ENCODE assay signal across 9 mouse cellular contexts in the genomic region with DNA sequence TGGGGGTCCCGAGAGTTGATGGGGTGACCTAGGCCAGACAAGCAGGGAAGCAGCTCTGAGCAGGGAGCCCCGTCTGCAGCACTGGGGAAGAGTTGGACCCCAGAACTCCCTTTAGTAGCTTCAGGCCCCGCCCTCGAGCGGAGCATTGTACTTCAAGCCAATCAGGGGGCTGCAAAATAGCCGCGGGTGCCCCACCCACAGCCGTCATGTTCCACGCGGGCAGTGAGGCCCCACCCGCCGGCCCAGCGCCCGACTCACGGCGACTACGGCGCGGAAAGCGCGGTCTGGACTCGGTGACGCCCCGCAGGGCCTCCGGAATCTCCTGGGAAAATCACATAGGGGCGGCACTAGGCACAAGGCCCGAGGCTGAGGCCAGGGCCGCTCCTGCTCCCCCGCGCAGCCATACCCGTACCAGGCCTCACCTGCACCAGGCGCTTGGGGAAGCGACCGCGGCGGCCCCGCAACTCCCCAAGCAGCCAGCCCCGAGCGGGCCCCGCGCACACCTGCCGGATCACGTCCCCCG. TPM values are rescaled to one million over a fixed set of nuclear protein-coding genes. Genes with fewer than 3 reads are reported as not detected.
DNase-seq lines count a peak whose midpoint lies in the region; ATAC-seq and TF ChIP-seq lines count a peak whose summit lies in the region.
"Had no signal": no experiment of that assay in that cellular context is flagged by ENCODE, and none has a peak within 500 bp of the region (broad histone marks: within the 10 kb centered on the region; RNA-seq: fewer than 3 reads in every experiment).

No protein-coding gene starts in this region.

- intact Hi-C loops in heart, postnatal 10 days (cut with DNase I): no loop called here

- no peak for TF ChIP-seq CTCF in ES-Bruce4 (IDR thresholded peaks at IDR 0.05; ENCODE audit: low read depth, low read length)

- TF ChIP-seq EP300 in ES-Bruce4 (IDR thresholded peaks at IDR 0.05; ENCODE audit: insufficient read depth, low read depth, low read length): 0 out of 2 replicates have a peak, but pooled peaks have one; percentile 12

- DNase-seq in cerebellum, adult 11-12 months: peak; percentile 81
- DNase-seq in forebrain, embryonic 14.5 days (ENCODE audit: low spot score): peak; percentile 86
- peak; percentile 94 for DNase-seq in heart, postnatal 10 days
- peak; percentile 93 to 96 for DNase-seq in kidney, postnatal 4 days
- peak; percentile 77 for DNase-seq in neural tube, embryonic 11.5 days (ENCODE audit: low spot score)

- no peaks in the 10 kb centered on the region for H3K27me3 ChIP-seq in ES-Bruce4 (ENCODE audit: control insufficient read depth, insufficient read depth, low read length, poor library complexity, severe bottlenecking)
- no peaks in the 10 kb centered on the region for H3K27me3 ChIP-seq in forebrain, embryonic 14.5 days (replicated peaks; ENCODE audit: control insufficient read depth, insufficient read depth, low read length)
- H3K27me3 ChIP-seq in liver, embryonic 15.5 days: no peaks in the 10 kb centered on the region; the same call in 1 of the 2 replicates
- H3K27me3 ChIP-seq in neural tube, embryonic 11.5 days (ENCODE audit: control insufficient read depth, insufficient read depth, low read length): no peaks in the 10 kb centered on the region
- no peaks in the 10 kb centered on the region for H3K27me3 ChIP-seq in stomach, embryonic 16.5 days (ENCODE audit: control insufficient read depth, insufficient read depth, low read length)
- H3K27me3 ChIP-seq: Patski had no signal

- WGBS in forebrain, embryonic 14.5 days: under 1% methylated on average over 44 of the region's 44 CpGs
- WGBS in liver, embryonic 15.5 days (ENCODE audit: insufficient replicate concordance): 1% methylated on average over 44 of the region's 44 CpGs
- WGBS in neural tube, embryonic 11.5 days: under 1% methylated on average over 42 of the region's 44 CpGs
- under 1% methylated on average over 44 of the region's 44 CpGs for WGBS in stomach, embryonic 16.5 days

- peak; percentile 95 for ATAC-seq in forebrain, embryonic 14.5 days
- peak; percentile 80 for ATAC-seq in liver, embryonic 15.5 days (ENCODE audit: insufficient read depth)
- ATAC-seq in neural tube, embryonic 11.5 days (ENCODE audit: insufficient read depth, low FRiP score, low TSS enrichment): peak; percentile 70
- peak; percentile 93 for ATAC-seq in stomach, embryonic 16.5 days (ENCODE audit: insufficient read depth, low FRiP score)
- ATAC-seq: Patski had no signal

- peaks cover 8% of the 10 kb centered on the region for H3K36me3 ChIP-seq in ES-Bruce4 (ENCODE audit: control insufficient read depth, insufficient read depth, low read length, poor library complexity, severe bottlenecking)
- H3K36me3 ChIP-seq in forebrain, embryonic 14.5 days (ENCODE audit: control insufficient read depth, insufficient read depth, low read length): peaks cover 22% of the 10 kb centered on the region
- H3K36me3 ChIP-seq in liver, embryonic 15.5 days (replicated peaks): peaks cover 32% of the 10 kb centered on the region
- peaks cover 10% of the 10 kb centered on the region for H3K36me3 ChIP-seq in neural tube, embryonic 11.5 days (ENCODE audit: control insufficient read depth, insufficient read depth, low read length)
- H3K36me3 ChIP-seq in stomach, embryonic 16.5 days (ENCODE audit: control insufficient read depth, insufficient read depth, low read length): no peaks in the 10 kb centered on the region

- TF ChIP-seq POLR2A in ES-Bruce4 (IDR thresholded peaks at IDR 0.05; ENCODE audit: insufficient read depth, low read length): no peak

- H3K9ac ChIP-seq in ES-Bruce4 (ENCODE audit: low read depth, poor library complexity, severe bottlenecking): peak overlapping the region; percentile 57
- H3K9ac ChIP-seq in forebrain, embryonic 14.5 days (ENCODE audit: low read length): peak overlapping the region; percentile 82
- H3K9ac ChIP-seq in liver, embryonic 15.5 days: peak overlapping the region; percentile 71
- H3K9ac ChIP-seq in neural tube, embryonic 11.5 days (ENCODE audit: low read length): peak overlapping the region; percentile 72
- H3K9ac ChIP-seq in stomach, embryonic 16.5 days (ENCODE audit: low read length): peak overlapping the region; percentile 82

- H3K4me1 ChIP-seq in ES-Bruce4 (ENCODE audit: control insufficient read depth, insufficient read depth, low read length): peaks cover 2% of the 10 kb centered on the region
- H3K4me1 ChIP-seq in forebrain, embryonic 14.5 days (ENCODE audit: control insufficient read depth, insufficient read depth, low read length): peaks cover 6% of the 10 kb centered on the region
- H3K4me1 ChIP-seq in liver, embryonic 15.5 days (replicated peaks): peaks cover 31% of the 10 kb centered on the region
- peaks cover 11% of the 10 kb centered on the region; the same call in 1 of the 2 replicates for H3K4me1 ChIP-seq in neural tube, embryonic 11.5 days (ENCODE audit: control insufficient read depth, insufficient read depth, low read length)
- peaks cover 10% of the 10 kb centered on the region for H3K4me1 ChIP-seq in stomach, embryonic 16.5 days (ENCODE audit: control insufficient read depth, insufficient read depth, low read length)

- H3K27ac ChIP-seq in ES-Bruce4 (ENCODE audit: insufficient read depth, low read length): peak overlapping the region; percentile 18; the same call in 1 of the 2 replicates
- H3K27ac ChIP-seq in forebrain, embryonic 14.5 days (ENCODE audit: low read depth, low read length): no peak overlapping the region
- peak overlapping the region; percentile 70 for H3K27ac ChIP-seq in liver, embryonic 15.5 days (replicated peaks)
- no peak overlapping the region for H3K27ac ChIP-seq in neural tube, embryonic 11.5 days (ENCODE audit: low read depth, low read length)
- peak overlapping the region; percentile 94 for H3K27ac ChIP-seq in stomach, embryonic 16.5 days (ENCODE audit: low read length)

- H3K4me2 ChIP-seq in forebrain, embryonic 14.5 days (ENCODE audit: low read length): peak overlapping the region; percentile 98
- peak overlapping the region; percentile 96 for H3K4me2 ChIP-seq in liver, embryonic 15.5 days
- H3K4me2 ChIP-seq in neural tube, embryonic 11.5 days (ENCODE audit: low read depth): peak overlapping the region; percentile 95
- H3K4me2 ChIP-seq in stomach, embryonic 16.5 days (ENCODE audit: low read depth, low read length): peak overlapping the region; percentile 91

- peak overlapping the region; percentile 64 for H3K4me3 ChIP-seq in ES-Bruce4 (ENCODE audit: low read depth, low read length)
- H3K4me3 ChIP-seq in forebrain, embryonic 14.5 days (ENCODE audit: low read depth, low read length): peak overlapping the region; percentile 47
- H3K4me3 ChIP-seq in liver, embryonic 15.5 days (replicated peaks): peak overlapping the region; percentile 62
- peak overlapping the region; percentile 50 for H3K4me3 ChIP-seq in neural tube, embryonic 11.5 days (ENCODE audit: low read depth, low read length)
- H3K4me3 ChIP-seq in stomach, embryonic 16.5 days (replicated peaks; ENCODE audit: low read length): peak overlapping the region; percentile 54

- H3K9me3 ChIP-seq in ES-Bruce4 (replicated peaks; ENCODE audit: control insufficient read depth, insufficient read depth, low read length, poor library complexity, severe bottlenecking): no peaks in the 10 kb centered on the region
- H3K9me3 ChIP-seq in forebrain, embryonic 14.5 days (replicated peaks; ENCODE audit: control insufficient read depth, low read length): no peaks in the 10 kb centered on the region
- H3K9me3 ChIP-seq in liver, embryonic 15.5 days (replicated peaks): no peaks in the 10 kb centered on the region
- no peaks in the 10 kb centered on the region for H3K9me3 ChIP-seq in neural tube, embryonic 11.5 days (ENCODE audit: control insufficient read depth, low read length)
- no peaks in the 10 kb centered on the region for H3K9me3 ChIP-seq in stomach, embryonic 16.5 days (replicated peaks; ENCODE audit: control insufficient read depth, low read length)

RNA-seq across cellular contexts. Expression of a gene that starts 0.7 kb away (rescaled TPM):
- 5.5 and 6.0 TPM in 2 replicates for polyA plus RNA-seq in ES-Bruce4 (2011; ENCODE audit: insufficient read depth, insufficient read length, low read depth, missing spikeins)
- 1.1 TPM in 2 replicates for polyA plus RNA-seq in forebrain, embryonic 14.5 days (2014; fragmentation: Nextera tagmentation; extraction: Ambion mirVana)
- 1 to 10 TPM; 2.1 to 2.7 TPM for total RNA-seq in heart, postnatal 10 days (2021)
- polyA plus RNA-seq in liver, embryonic 15.5 days (2015; fragmentation: Nextera tagmentation; extraction: Ambion mirVana): 1.4 and 1.6 TPM in 2 replicates
- polyA plus RNA-seq in neural tube, embryonic 11.5 days (2014; fragmentation: Nextera tagmentation; extraction: Ambion mirVana): 2.1 and 2.6 TPM in 2 replicates
- 7.3 and 8.6 TPM in 2 replicates for polyA plus RNA-seq in stomach, embryonic 16.5 days (2015; fragmentation: Nextera tagmentation; extraction: Ambion mirVana)

RNA-seq across cellular contexts. Expression of a gene that starts 15.1 kb away (rescaled TPM):
- 13.6 and 15.9 TPM in 2 replicates for polyA plus RNA-seq in ES-Bruce4 (2011; ENCODE audit: insufficient read depth, insufficient read length, low read depth, missing spikeins)
- 13.4 and 14.2 TPM in 2 replicates for polyA plus RNA-seq in forebrain, embryonic 14.5 days (2014; fragmentation: Nextera tagmentation; extraction: Ambion mirVana)
- total RNA-seq in heart, postnatal 10 days (2021): 10 to 100 TPM; 36.3 to 37.0 TPM
- polyA plus RNA-seq in liver, embryonic 15.5 days (2015; fragmentation: Nextera tagmentation; extraction: Ambion mirVana): 12.5 and 14.0 TPM in 2 replicates
- 42.5 and 43.4 TPM in 2 replicates for polyA plus RNA-seq in neural tube, embryonic 11.5 days (2014; fragmentation: Nextera tagmentation; extraction: Ambion mirVana)
- polyA plus RNA-seq in stomach, embryonic 16.5 days (2015; fragmentation: Nextera tagmentation; extraction: Ambion mirVana): 46.4 and 49.7 TPM in 2 replicates

RNA-seq across cellular contexts. Expression of a gene that starts 40.0 kb away (rescaled TPM):
- 456 and 495 TPM in 2 replicates for polyA plus RNA-seq in ES-Bruce4 (2011; ENCODE audit: insufficient read depth, insufficient read length, low read depth, missing spikeins)
- polyA plus RNA-seq in forebrain, embryonic 14.5 days (2014; fragmentation: Nextera tagmentation; extraction: Ambion mirVana): 128 and 152 TPM in 2 replicates
- 100 to 1,000 TPM; 160 to 172 TPM for total RNA-seq in heart, postnatal 10 days (2021)
- polyA plus RNA-seq in liver, embryonic 15.5 days (2015; fragmentation: Nextera tagmentation; extraction: Ambion mirVana): 79.2 and 82.0 TPM in 2 replicates
- polyA plus RNA-seq in neural tube, embryonic 11.5 days (2014; fragmentation: Nextera tagmentation; extraction: Ambion mirVana): 197 and 217 TPM in 2 replicates
- 164 and 176 TPM in 2 replicates for polyA plus RNA-seq in stomach, embryonic 16.5 days (2015; fragmentation: Nextera tagmentation; extraction: Ambion mirVana)

RNA-seq across cellular contexts. Expression of a gene that starts 58.8 kb away (rescaled TPM):
- polyA plus RNA-seq in ES-Bruce4 (2011; ENCODE audit: insufficient read depth, insufficient read length, low read depth, missing spikeins): 36.4 and 37.5 TPM in 2 replicates
- polyA plus RNA-seq in forebrain, embryonic 14.5 days (2014; fragmentation: Nextera tagmentation; extraction: Ambion mirVana): 22.2 and 25.1 TPM in 2 replicates
- 10 to 100 TPM; 22.8 to 32.7 TPM for total RNA-seq in heart, postnatal 10 days (2021)
- polyA plus RNA-seq in liver, embryonic 15.5 days (2015; fragmentation: Nextera tagmentation; extraction: Ambion mirVana): 13.1 and 15.5 TPM in 2 replicates
- polyA plus RNA-seq in neural tube, embryonic 11.5 days (2014; fragmentation: Nextera tagmentation; extraction: Ambion mirVana): 32.5 and 32.8 TPM in 2 replicates
- polyA plus RNA-seq in stomach, embryonic 16.5 days (2015; fragmentation: Nextera tagmentation; extraction: Ambion mirVana): 28.4 and 29.6 TPM in 2 replicates

Comparison
In these comparisons a context has a peak if more than half of its experiments do, and no peak if none do; other contexts are left out.
1. H3K27ac ChIP-seq: peak in ES-Bruce4 (single experiment), liver, embryonic 15.5 days (single experiment) and stomach, embryonic 16.5 days (single experiment); none in forebrain, embryonic 14.5 days (single experiment) and neural tube, embryonic 11.5 days (single experiment).
2. Peak in every context shown above with its lines, with median percentiles within 50 percentile points of each other: H3K4me3 ChIP-seq, H3K9ac ChIP-seq, DNase-seq, ATAC-seq and H3K4me2 ChIP-seq.